Mouse (Mus musculus) neural tube, embryonic 10.5 days (tissue): ENCODE data around the gene Tm9sf2.
"Not testable (repeated sequence)": the region's sequence is repeated elsewhere in the genome, so short reads cannot be mapped to it uniquely, and the experiment has no call there.

Source experiments
- DNase-seq: peaks from one replicate; pipeline ENCODE4 v3.0.0-alpha.2; 2017; ENCODE audit warnings: low spot score; ENCODE audit errors: extremely low spot score

Gene Tm9sf2

DNA sequence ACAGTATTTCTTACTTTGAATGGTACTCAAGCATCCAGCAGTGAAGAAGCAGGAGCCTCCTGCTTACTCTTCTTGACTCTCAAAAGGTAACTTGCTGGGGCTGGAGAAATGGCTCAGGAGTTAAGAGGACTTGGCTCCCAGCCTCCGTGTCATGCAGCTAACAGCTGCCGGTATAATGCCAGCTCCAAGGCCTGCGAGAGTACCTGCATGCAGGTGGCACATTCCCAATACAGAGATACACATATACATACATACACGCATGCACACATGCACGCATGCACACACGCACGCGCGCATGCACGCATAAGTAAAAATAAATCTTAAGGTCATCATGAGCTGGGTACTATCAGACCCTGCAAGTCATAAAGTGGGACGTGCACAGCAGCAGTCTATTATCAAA lies 10.5 kb upstream of the Tm9sf2 start:
- DNase-seq = no peak

GRCm38 (mm10) chr14:122099584-122099983 lies 7.3 kb upstream of the Tm9sf2 start:
- no peak for DNase-seq

- not testable (repeated sequence) for DNase-seq
Observed at GRCm38 (mm10) chr14:122101890-122102289, 4.9 kb upstream of the Tm9sf2 start.

GRCm38 (mm10) chr14:122104881-122105280 lies 2.0 kb upstream of the Tm9sf2 start:
- DNase-seq = peak; percentile 96

GRCm38 (mm10) chr14:122105391-122106285 lies 1.2 kb upstream of the Tm9sf2 start:
- no peak for DNase-seq

DNA sequence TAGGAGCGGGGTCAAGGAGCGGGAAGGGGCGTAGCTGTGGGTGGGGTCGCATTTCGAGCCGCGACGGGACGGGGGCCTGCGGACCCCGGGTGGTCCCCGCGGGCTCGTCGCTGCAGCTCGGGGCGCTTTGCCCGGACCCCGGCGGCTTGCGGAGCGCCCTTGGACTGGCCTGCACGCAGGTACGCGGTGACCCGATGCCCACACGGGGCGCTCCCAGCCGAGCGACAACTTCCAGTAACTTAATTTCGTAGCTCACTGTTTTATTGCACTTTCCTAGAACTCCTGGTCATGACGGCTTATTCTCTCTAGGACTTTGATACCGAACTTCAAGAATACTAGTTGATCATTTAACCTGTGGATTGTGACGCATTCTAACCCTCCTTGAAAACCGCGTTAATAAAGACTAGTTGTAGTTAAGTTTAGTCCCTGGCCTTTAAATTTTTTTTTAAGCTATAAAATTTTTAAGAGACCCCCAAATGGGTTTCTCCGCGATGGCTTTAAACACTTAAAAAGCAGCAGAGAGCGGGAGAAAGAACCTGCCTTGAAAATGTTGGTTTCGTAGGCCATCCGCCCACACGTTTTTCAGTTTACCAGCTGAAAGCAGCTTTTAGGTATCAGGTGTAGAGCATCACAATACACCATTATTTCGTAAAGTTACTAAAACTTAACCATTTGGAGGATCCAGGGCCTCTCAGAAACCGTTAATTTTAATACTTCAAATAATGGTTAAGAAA lies 810 bp downstream of the Tm9sf2 start:
- no peak for DNase-seq

GRCm38 (mm10) chr14:122111681-122112080 lies 4.8 kb downstream of the Tm9sf2 start:
- DNase-seq = no peak

GRCm38 (mm10) chr14:122112311-122112710 lies 5.5 kb downstream of the Tm9sf2 start:
- DNase-seq = no peak

GRCm38 (mm10) chr14:122116200-122116599 lies 9.4 kb downstream of the Tm9sf2 start:
- DNase-seq = no peak

GRCm38 (mm10) chr14:122130111-122130797 lies 23.4 kb downstream of the Tm9sf2 start:
- DNase-seq = no peak

DNA sequence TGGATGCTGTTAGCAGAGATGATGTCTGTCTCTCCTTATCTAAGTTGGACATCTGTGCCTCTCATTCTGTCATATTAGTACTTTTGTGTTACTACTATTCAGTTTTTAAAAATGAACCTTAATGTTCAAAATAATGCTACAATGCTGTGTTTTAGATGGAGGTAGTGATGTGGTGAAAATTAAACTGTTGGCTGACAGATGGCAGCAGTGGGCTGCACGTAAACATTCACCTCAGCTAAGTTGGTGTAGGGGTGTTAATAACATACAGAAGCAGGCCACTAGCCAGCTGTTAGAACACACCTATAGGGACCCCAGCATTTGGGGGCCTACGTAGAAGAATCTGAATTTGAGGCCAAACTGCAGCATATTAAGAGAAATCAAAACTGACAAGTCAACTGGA lies 24.8 kb downstream of the Tm9sf2 start:
- DNase-seq = no peak

DNA sequence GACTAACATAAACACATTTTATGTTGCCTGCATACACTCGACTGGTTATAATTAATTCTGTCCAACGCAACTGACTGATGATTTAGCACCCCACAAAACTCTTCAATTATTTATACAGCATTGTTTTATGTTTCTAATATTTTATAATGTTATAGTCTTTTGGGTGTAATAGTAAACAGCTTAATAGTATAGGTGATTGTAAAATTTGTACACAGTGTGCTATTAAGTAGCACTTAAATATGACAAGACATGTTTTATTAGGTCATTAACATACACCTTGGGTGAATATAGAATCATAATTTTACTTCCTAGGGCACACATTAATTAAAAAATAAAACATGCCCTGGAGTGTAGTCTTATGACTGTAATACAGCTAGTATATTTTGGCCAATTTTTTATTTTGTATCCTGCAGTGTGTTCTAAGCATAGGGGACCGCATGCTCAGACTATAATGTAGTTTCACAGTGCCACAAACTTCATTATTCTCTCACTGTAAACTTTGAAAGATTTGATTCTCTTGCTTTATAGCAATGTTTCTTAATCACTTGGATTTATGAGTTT lies 29.6 kb downstream of the Tm9sf2 start:
- DNase-seq = no peak

DNA sequence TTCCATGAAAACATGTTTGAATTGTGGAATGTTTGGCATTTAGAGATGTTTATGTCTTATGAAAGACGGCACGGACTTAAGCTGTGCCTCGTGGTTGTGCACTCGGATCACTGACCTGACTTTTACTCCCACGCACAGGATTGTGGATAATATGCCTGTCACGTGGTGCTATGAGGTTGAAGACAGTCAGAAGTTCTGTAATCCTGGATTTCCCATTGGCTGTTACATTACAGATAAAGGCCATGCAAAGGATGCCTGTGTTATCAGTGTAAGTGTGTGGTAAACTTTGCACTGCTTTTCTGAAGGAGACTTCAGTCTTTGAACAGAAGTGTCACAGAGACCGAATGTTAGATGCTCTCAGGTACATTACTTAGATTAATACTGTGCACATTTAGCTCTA lies 30.4 kb downstream of the Tm9sf2 start:
- no peak for DNase-seq

DNA sequence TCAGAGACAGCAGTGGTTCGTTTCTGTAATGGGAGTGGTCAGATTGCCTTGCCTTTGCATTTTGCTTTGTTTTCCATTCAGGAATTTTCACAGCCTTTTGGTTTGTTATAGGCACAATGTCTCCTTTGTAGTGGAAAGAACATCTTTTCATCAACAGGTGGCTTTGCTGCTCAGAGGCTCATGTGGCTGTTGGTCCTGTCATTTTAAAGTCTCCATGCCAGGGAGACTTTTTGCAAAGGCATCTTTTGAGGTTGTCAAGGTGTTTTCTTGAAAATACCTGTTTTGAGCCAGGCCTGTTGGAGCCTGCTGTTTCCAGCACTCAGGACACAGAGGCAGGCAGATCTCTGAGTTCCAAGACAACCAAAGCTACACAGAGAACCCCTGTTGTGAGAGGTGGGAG lies 33.3 kb downstream of the Tm9sf2 start:
- no peak for DNase-seq

- no peak for DNase-seq
Observed at GRCm38 (mm10) chr14:122143585-122144269, 36.9 kb downstream of the Tm9sf2 start.

DNA sequence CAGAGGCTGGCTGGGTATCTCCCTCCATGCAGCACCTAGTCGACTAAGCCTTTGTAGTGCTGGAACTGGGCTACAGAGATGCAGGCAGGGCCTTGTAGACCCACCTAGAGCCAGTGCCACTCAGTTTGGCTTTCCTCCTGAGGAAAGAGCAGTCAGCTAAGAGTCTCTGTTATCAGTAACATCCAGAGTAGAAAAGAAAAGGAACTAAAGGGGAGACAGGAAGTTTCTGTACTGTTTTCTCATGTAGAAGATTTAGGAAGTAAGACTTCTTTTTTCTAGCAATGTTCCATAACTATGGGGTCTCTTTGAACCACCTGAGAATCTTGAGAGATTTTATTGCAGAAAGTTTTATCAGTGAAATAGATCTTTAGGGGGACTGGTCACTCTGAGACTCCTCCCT lies 38.5 kb downstream of the Tm9sf2 start:
- DNase-seq = no peak

GRCm38 (mm10) chr14:122150616-122151015 lies 43.8 kb downstream of the Tm9sf2 start:
- DNase-seq = no peak

DNA sequence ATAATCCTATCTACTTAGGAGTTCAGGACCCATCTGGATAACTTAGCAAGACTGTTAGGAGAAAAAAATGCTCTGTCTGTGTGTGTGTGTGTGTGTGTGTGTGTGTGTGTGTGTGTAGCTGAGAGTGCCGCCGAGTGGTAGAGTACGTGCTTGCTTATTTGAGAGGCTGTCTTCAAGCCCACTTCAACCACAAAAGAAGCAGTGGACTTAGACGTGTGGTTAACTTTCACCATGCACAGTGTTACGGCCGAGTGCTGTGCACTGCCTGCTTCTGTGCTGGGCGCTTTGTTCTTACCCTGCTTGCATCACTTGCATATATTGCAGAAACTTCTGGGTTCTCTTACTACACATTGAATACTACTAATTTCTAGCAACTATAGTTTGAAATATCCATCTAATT lies 50.9 kb downstream of the Tm9sf2 start:
- DNase-seq = no peak

- no peak for DNase-seq
Observed at GRCm38 (mm10) chr14:122160916-122161315, 54.1 kb downstream of the Tm9sf2 start.

- no peak for DNase-seq
Observed at GRCm38 (mm10) chr14:122168912-122169311, 62.1 kb downstream of the Tm9sf2 start.

DNA sequence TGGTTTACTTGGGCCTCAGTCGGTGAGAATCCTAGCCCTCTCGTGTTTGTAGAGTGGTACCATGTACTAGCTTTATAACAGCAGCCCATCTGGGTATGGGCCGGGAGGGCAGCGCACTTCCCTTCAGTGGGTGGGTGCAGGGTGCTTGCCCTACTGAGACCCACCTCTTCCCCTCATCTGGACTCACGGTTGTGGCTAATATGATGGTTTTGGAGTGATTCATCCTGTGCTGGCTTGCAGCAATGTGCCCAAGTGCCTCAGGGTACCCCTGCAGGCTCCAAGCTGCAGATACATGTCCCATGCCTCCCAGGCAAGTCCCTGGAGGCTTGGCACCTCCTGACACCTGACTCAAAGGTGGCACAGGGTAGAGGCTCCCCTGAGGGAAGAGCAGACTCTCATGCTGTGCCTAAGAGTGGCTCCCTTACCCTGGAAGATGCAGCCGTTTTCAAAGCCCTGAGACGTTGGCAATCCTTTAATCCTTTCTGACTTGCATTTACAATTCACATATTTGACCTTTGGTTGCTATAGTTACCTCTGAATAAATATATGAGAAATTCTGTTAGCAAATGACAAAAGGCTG lies 63.5 kb downstream of the Tm9sf2 start:
- DNase-seq = no peak
